Mouse (Mus musculus): ENCODE results near the gene Pih1d1. TPM values are rescaled to one million over a fixed set of nuclear protein-coding genes. Genes with fewer than 3 reads are reported as not detected.
"Not testable (repeated sequence)": the region's sequence is repeated elsewhere in the genome, so short reads cannot be mapped to it uniquely, and the experiment has no call there.

Gene Pih1d1
- total RNA-seq, 2 experiments from 2014 or later, result 27.7 to 31.2 TPM

DNA sequence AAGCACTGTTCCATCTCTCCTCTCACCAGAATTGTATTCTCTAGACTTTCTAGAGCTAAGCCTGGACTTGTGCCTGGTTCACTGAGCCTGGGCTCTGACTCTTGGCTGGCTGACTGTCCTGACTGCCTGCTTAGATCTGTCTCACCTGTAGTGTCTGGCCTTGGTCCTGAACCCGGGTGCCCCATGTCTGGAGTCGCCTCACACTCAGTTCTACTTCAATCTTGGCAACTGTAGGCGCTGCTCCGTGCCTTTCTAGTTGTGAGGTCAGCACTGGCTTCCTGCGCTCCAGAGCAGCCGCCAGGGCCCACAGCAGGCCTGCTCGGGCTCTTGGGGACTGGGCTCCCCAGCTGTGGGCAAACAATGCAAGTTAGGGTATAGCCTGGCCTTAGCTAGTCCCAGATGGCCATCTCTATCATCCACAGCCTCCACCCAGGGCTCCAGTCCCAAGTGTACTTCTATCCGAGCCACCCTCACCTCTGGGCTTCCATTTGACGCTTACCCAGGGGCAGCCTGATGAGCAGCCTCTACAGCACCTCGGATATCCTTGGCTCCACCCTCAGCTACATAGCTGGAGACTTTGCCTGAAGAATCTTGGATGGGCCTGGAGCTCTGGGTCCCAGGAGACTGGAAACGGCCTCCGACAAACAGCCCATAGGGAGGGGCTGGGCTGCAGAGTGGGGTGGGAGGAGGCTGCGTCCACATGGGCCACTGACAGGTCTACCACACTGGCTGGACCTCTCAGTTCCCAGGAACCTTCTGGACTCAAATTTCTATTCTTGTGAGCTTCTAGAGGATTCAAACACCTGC lies 9.5 kb upstream of the Pih1d1 start:
- peak; percentile 35 to 45 for DNase-seq
- intact Hi-C loops (cut with DNase I), result no loop called here

GRCm38 (mm10) chr7:45145460-45145859 lies 8.6 kb upstream of the Pih1d1 start:
- no peak for DNase-seq
- intact Hi-C loops (cut with DNase I), result no loop called here

DNA sequence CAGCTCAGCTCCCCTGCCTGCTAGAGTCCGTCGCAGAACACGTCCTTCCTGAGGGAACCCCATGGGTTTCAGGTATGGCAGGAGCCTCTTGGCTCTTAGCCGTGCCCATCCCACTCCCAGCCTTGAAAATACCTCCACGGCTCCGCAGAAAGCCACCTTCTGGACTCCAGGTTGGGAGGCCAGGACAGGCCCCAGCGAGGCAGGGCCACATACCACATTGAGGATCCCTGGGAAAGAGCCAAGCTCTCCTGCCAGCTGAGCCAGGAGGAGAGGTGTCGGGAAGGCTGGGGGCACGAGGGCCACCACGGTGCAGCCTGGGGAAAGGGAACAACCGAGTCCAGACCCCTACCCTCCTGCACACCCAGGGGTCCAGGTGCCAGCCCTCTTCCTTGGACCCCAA lies 6.8 kb upstream of the Pih1d1 start:
- intact Hi-C loops (cut with DNase I), result no loop called here
- DNase-seq, result no peak

DNA sequence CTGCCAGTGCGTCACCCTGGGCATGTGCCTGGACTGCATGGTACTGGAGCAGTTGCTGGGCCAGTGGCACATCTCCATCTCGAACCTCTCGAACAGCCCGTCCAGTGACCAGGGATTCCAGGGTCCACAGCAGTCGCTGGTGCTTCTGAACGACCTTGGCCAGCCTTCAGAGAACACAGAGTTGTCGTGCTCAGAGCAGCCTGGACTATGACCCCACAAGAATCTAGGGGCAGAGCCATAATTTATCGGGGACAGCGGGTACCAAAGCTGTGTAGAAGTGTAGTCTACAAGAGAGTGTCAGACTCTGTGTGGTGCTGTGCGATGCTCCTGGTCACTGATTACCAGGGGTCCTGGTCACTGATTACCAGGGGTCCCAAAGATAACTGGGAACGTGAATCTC lies 6.2 kb upstream of the Pih1d1 start:
- intact Hi-C loops (cut with DNase I), result no loop called here
- no peak for DNase-seq

DNA sequence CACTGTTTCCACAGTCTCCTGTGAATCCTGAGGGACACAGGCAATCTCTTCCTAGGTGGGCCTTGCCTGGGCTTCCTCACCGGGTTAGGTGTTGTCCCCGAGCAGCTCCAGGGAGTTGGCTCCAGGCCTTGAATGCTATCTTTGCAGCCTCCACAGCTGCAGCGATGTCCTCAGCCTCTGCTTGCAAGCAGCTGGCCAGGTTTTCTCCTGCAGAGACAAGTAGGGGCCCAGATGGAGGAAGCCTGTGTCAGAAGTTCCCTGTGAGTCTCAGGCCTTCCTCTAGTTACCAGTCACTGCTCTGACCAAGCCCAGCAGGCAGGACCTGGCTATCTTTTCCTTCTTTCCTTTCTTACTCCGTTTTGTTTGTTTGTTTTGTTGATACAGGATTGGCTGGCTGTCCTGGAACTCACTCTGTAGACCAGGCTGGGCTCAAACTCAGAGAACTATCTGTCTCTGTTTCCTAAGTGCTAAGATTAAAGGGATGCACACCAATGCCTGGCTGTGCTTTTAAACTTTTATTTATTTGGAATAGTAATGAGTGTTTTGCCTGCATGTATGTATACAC lies 5.5 kb upstream of the Pih1d1 start:
- intact Hi-C loops (cut with DNase I), result no loop called here
- peak; percentile 46 to 51 for DNase-seq

- peak; percentile 57 to 66 for DNase-seq
- intact Hi-C loops (cut with DNase I), result no loop called here
Measured at GRCm38 (mm10) chr7:45149545-45149944, 4.6 kb upstream of the Pih1d1 start.

- intact Hi-C loops (cut with DNase I), result no loop called here
- DNase-seq, result no peak
Measured at GRCm38 (mm10) chr7:45150321-45150720, 3.8 kb upstream of the Pih1d1 start.

- intact Hi-C loops (cut with DNase I), result no loop called here
- DNase-seq, result peak; percentile 46 to 51
Measured at GRCm38 (mm10) chr7:45151303-45151702, 2.8 kb upstream of the Pih1d1 start.

DNA sequence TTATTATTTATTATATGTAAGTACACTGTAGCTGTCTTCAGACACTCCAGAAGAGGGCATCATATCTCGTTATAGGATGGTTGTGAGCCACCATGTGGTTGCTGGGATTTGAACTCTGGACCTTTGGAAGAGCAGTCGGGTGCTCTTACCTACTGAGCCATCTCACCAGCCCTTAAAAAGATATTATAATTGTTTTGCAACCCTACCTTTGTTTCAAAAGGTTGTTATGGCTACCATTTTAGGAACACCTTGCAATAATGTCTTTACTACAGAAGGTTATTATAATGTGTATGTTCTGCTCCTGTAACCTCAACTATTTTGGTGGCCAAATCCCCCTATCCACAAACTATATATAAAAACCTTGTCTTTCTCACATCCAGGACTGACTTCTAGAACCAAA lies 1.1 kb upstream of the Pih1d1 start:
- intact Hi-C loops (cut with DNase I), result not testable (repeated sequence)

GRCm38 (mm10) chr7:45153586-45153985 lies 517 bp upstream of the Pih1d1 start:
- DNase-seq, result no peak
- intact Hi-C loops (cut with DNase I), result no loop called here

More for the DNA sequence above, 1.1 kb upstream of the Pih1d1 start:
- not testable (repeated sequence) for DNase-seq

DNA sequence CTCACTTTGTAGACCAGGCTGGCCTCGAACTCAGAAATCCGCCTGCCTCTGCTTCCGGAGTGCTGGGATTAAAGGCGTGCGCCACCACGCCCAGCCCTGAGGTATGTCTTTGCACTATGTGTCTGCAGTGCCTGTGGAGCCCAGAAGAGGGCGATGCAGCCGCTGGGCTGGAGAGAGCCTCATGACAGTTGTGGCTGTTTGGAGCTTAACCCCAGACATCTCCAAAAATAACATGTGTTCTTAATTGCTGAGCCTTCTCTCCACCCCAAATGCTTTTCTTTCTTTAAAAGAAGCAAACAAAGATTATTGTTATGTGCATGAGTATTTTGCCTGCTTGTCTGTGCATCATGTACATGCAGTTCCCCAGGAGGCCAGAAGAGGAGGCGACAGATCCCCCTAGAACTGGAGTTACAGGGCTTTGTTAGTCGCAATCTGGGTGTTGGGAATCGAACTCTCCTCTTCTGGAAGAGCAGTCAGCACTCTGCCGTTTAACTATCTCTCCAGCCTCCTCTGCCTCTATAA lies 951 bp downstream of the Pih1d1 start:
- DNase-seq, result peak; percentile 55 to 80
- intact Hi-C loops (cut with DNase I), result no loop called here

- no peak for DNase-seq
- intact Hi-C loops (cut with DNase I), result no loop called here
Measured at GRCm38 (mm10) chr7:45155590-45155989, 1.5 kb downstream of the Pih1d1 start.

- intact Hi-C loops (cut with DNase I), result no loop called here
- no peak for DNase-seq
Measured at GRCm38 (mm10) chr7:45156206-45156605, 2.1 kb downstream of the Pih1d1 start.

GRCm38 (mm10) chr7:45157459-45157858 lies 3.4 kb downstream of the Pih1d1 start:
- DNase-seq, result no peak
- intact Hi-C loops (cut with DNase I), result no loop called here

DNA sequence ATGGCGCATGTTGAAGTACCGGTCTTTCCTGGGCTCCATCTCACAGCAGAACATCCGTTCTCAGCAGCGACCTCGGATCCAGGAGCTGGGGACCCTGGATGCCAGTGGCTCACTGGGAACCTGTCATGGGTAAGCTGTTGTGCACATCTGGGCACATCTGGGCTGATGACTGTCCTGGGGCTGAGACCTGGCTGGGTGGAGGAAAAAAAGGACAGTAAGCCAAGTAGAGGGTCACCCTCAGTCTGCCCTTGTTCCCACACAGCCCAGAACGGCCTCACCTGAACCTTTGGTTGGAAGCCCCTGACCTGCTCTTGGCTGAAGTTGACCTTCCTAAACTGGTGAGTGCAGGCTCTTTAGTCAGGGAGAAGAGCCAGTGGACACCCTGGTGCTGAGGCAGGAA lies 4.9 kb downstream of the Pih1d1 start:
- intact Hi-C loops (cut with DNase I), result no loop called here
- DNase-seq, result no peak

GRCm38 (mm10) chr7:45160316-45160800 lies 6.3 kb downstream of the Pih1d1 start:
- intact Hi-C loops (cut with DNase I), result loop anchor here (5.0 kb wide), 1 partner anchor 137 kb away; no protein-coding TSS in a partner anchor
- DNase-seq, result no peak

GRCm38 (mm10) chr7:45160866-45161265 lies 6.8 kb downstream of the Pih1d1 start:
- intact Hi-C loops (cut with DNase I), result loop anchor here (5.0 kb wide), 1 partner anchor 136 kb away; no protein-coding TSS in a partner anchor
- no peak for DNase-seq

- intact Hi-C loops (cut with DNase I), result loop anchor here (1.0 to 5.0 kb wide), 2 partner anchors 36 to 135 kb away; no protein-coding TSS in a partner anchor
- peak; percentile 93 to 95 for DNase-seq
Measured at GRCm38 (mm10) chr7:45161612-45162473, 7.7 kb downstream of the Pih1d1 start.

DNA sequence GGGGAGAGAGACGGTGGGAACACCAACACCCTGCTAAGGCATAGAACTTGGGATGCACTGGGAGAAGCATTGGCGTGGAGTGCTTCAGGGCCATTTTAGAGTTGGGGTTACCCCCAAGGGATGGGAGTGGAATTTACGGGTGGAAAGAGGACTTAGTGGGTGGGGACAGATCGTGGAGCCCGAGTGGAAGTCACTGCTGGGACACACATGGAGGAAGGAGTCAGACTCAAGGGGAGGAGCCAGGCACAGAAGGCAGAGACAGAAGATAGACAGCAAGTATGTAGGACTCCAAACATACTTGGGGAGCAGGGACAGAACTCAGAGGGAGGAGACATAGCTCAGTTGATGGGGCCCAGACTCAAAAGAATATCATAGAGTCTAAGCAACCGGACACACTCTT lies 8.4 kb downstream of the Pih1d1 start:
- intact Hi-C loops (cut with DNase I), result loop anchor here (1.0 to 5.0 kb wide), 2 partner anchors 36 to 135 kb away; no protein-coding TSS in a partner anchor
- no peak for DNase-seq

DNA sequence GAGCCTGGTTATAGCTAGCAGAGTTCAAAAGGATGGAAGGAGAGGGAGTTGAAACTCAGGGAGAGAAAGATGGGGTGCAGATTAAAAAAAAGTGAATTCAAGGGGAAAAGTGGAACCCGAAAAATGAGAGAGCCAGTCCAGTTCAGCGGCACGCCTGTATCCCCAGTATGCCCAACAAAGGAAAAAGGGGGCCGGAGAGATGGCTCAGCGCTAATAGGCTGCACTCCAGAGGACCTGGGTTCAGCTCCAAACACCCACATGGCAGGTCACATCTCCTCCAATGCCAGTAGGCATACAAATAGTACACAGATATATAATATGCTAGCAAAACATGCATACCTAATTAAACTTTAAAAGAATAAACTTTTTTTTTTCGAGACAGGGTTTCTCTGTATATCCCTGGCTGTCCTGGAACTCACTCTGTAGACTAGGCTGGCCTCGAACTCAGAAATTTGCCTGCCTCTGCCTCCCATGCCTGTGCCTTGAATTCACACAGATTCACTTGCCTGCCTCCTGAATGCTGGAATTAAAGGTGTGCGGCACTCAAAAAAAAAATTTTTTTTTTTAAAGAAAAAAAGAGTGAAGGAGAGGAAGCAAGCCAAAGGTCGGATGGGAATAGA lies 9.0 kb downstream of the Pih1d1 start:
- intact Hi-C loops (cut with DNase I), result loop anchor here (1.0 to 5.0 kb wide), 2 partner anchors 35 to 134 kb away; no protein-coding TSS in a partner anchor
- no peak for DNase-seq

Data from heart, postnatal 14 days (tissue).